Mouse (Mus musculus): ENCODE results near the gene Olfr373. TPM values are rescaled to one million over a fixed set of nuclear protein-coding genes. Genes with fewer than 3 reads are reported as not detected.
"Not testable (repeated sequence)": the region's sequence is repeated elsewhere in the genome, so short reads cannot be mapped to it uniquely, and the experiment has no call there.

Gene Olfr373
- polyA plus RNA-seq, 1 experiment from 2014 or later = not detected

DNA sequence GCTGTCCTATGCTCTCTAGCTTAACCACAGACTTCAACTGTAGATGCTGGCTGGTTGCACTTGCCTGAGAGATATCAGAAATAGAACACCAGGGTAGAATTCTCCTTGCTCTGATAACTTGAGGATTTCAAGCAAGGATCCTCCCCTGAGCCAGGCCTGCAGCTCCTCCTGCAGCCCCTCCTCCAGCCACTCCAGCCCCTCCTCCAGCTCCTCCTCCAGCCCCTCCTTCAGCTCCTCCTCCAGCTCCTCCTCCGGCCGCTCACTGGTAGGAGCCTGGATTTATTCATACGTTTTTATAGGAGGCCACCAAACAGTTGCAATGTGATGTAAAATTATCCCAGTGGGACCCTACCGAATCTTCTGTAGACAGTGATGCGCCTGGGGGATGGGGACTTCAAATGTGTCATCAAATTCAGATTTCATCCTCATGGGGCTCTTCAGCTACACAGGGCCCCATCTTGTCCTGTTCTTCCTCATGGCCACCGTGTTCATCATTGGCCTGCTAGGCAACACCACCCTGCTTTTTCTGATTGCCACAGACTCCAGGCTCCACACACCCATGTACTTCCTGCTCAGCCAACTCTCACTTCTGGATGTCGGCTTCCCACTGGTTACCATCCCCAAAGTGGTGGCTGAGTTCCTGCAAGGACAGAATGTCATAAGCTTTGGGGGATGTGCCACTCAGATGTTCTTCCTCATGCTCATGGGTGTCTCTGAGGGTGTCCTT, 16.6 kb downstream of the Olfr373 start:
- H3K4me2 ChIP-seq (ENCODE audit: low read depth, low read length, severe bottlenecking); H3K9me3 ChIP-seq (ENCODE audit: control insufficient read depth, low read length); DNase-seq (ENCODE audit: low spot score); H3K36me3 ChIP-seq (ENCODE audit: control insufficient read depth, insufficient read depth, low read length); ATAC-seq (replicated peaks; ENCODE audit: low FRiP score); H3K9ac ChIP-seq (ENCODE audit: low read length); H3K4me3 ChIP-seq (ENCODE audit: low read depth, low read length); H3K4me1 ChIP-seq (replicated peaks; ENCODE audit: control insufficient read depth, insufficient read depth, low read length); H3K27ac ChIP-seq (ENCODE audit: low read depth, low read length); H3K27me3 ChIP-seq (ENCODE audit: control insufficient read depth, insufficient read depth, low read length): not testable (repeated sequence)
- 65% methylated on average over 6 of the region's 7 CpGs for WGBS

- DNase-seq (ENCODE audit: low spot score) (no peak), ATAC-seq (replicated peaks; ENCODE audit: low FRiP score) (no peak)
- Histone ChIP-seq H3K4me3 (ENCODE audit: low read depth, low read length) (no peak overlapping the region), H3K9me3 (ENCODE audit: control insufficient read depth, low read length) (peaks cover 3% of the 10 kb centered on the region; the same call in 1 of the 2 replicates), H3K27ac (ENCODE audit: low read depth, low read length) (no peak overlapping the region), H3K9ac (ENCODE audit: low read length) (no peak overlapping the region), H3K4me2 (ENCODE audit: low read depth, low read length, severe bottlenecking) (no peak overlapping the region), H3K27me3 (ENCODE audit: control insufficient read depth, insufficient read depth, low read length) (no peaks in the 10 kb centered on the region), H3K36me3 (ENCODE audit: control insufficient read depth, insufficient read depth, low read length) (no peaks in the 10 kb centered on the region), H3K4me1 (replicated peaks; ENCODE audit: control insufficient read depth, insufficient read depth, low read length) (no peaks in the 10 kb centered on the region)
- WGBS = 18% methylated on average over 4 of the region's 4 CpGs
Measured at GRCm38 (mm10) chr8:72105165-72105564, 22.2 kb downstream of the Olfr373 start.

DNA sequence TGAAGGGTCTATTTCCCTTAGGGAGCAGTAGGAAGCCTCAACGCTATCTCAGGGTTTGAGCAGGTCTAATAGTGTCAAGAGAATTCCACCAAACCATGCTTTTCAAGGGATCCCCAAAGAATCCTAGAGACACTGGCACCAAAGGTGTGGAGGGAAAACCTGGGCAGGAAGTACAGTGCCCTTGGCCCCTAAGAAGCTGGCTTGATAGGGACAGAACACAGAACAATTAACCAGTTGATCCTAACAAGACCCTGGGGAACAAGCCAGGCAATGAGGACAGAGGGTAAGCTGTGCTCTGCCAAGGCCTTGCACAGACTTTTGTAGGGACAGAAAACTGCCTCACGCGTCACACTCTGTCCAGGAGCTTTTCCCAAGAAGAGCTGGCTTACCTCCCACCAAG, 23.8 kb downstream of the Olfr373 start, which contains the start of gene Olfr374:
Gene Olfr374 (plus strand): TSS at position 301 of the 400 bp plus-strand sequence.
- no peaks in the 10 kb centered on the region for H3K27me3 ChIP-seq (ENCODE audit: control insufficient read depth, insufficient read depth, low read length)
- DNase-seq (ENCODE audit: low spot score) (no peak), ATAC-seq (replicated peaks; ENCODE audit: low FRiP score) (no peak)
- no peaks in the 10 kb centered on the region for H3K36me3 ChIP-seq (ENCODE audit: control insufficient read depth, insufficient read depth, low read length)
- no peaks in the 10 kb centered on the region for H3K4me1 ChIP-seq (replicated peaks; ENCODE audit: control insufficient read depth, insufficient read depth, low read length)
- no peak within 1 kb of the TSS for H3K9ac ChIP-seq (ENCODE audit: low read length)
- WGBS = 88% methylated on average over 3 of the region's 3 CpGs
- no peak within 1 kb of the TSS for H3K27ac ChIP-seq (ENCODE audit: low read depth, low read length)
- no peak within 1 kb of the TSS for H3K4me3 ChIP-seq (ENCODE audit: low read depth, low read length)
- H3K4me2 ChIP-seq (ENCODE audit: low read depth, low read length, severe bottlenecking) = no peak within 1 kb of the TSS
- peaks cover 3% of the 10 kb centered on the region; the same call in 1 of the 2 replicates for H3K9me3 ChIP-seq (ENCODE audit: control insufficient read depth, low read length)

DNA sequence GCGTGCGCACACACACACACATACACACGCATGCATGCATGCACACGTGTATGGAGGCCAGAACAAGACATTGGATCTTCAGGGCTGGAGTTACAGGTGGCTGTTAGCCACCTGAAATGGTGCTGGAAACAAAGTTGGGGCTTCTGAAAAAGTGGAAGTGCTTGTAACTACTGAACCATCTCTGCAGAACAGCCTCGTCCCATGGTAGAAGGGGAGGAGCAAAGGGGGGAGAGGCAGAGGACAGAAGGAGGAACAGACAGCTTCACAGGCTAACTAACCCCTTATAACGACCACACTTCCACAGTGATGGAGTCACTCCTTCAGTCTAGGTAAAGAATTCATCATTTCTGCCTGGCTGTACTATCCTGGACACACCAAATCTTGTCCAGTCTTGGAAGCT, 27.9 kb downstream of the Olfr373 start:
- ATAC-seq (replicated peaks; ENCODE audit: low FRiP score) = no peak
- DNase-seq (ENCODE audit: low spot score) = no peak
- H3K9ac ChIP-seq (ENCODE audit: low read length) = no peak overlapping the region
- no peak overlapping the region for H3K4me2 ChIP-seq (ENCODE audit: low read depth, low read length, severe bottlenecking)
- WGBS = 77% methylated on average over 6 of the region's 6 CpGs
- no peak overlapping the region for H3K4me3 ChIP-seq (ENCODE audit: low read depth, low read length)
- no peaks in the 10 kb centered on the region for H3K27me3 ChIP-seq (ENCODE audit: control insufficient read depth, insufficient read depth, low read length)
- no peaks in the 10 kb centered on the region for H3K36me3 ChIP-seq (ENCODE audit: control insufficient read depth, insufficient read depth, low read length)
- no peaks in the 10 kb centered on the region for H3K4me1 ChIP-seq (replicated peaks; ENCODE audit: control insufficient read depth, insufficient read depth, low read length)
- H3K9me3 ChIP-seq (ENCODE audit: control insufficient read depth, low read length) = no peaks in the 10 kb centered on the region
- no peak overlapping the region for H3K27ac ChIP-seq (ENCODE audit: low read depth, low read length)

GRCm38 (mm10) chr8:72112486-72112885, 29.5 kb downstream of the Olfr373 start:
- 75% methylated on average over 3 of the region's 3 CpGs for WGBS
- no peak for DNase-seq (ENCODE audit: low spot score)
- no peak overlapping the region for H3K4me3 ChIP-seq (ENCODE audit: low read depth, low read length)
- H3K9me3 ChIP-seq (ENCODE audit: control insufficient read depth, low read length) = no peaks in the 10 kb centered on the region
- H3K36me3 ChIP-seq (ENCODE audit: control insufficient read depth, insufficient read depth, low read length) = no peaks in the 10 kb centered on the region
- H3K27me3 ChIP-seq (ENCODE audit: control insufficient read depth, insufficient read depth, low read length) = no peaks in the 10 kb centered on the region
- no peak for ATAC-seq (replicated peaks; ENCODE audit: low FRiP score)
- no peak overlapping the region for H3K9ac ChIP-seq (ENCODE audit: low read length)
- H3K27ac ChIP-seq (ENCODE audit: low read depth, low read length) = no peak overlapping the region
- H3K4me2 ChIP-seq (ENCODE audit: low read depth, low read length, severe bottlenecking) = no peak overlapping the region
- no peaks in the 10 kb centered on the region for H3K4me1 ChIP-seq (replicated peaks; ENCODE audit: control insufficient read depth, insufficient read depth, low read length)

GRCm38 (mm10) chr8:72115202-72115601, 32.2 kb downstream of the Olfr373 start:
- no peak overlapping the region for H3K4me3 ChIP-seq (ENCODE audit: low read depth, low read length)
- no peak for DNase-seq (ENCODE audit: low spot score)
- H3K27ac ChIP-seq (ENCODE audit: low read depth, low read length) = no peak overlapping the region
- WGBS = 91% methylated on average over 2 of the region's 2 CpGs
- no peaks in the 10 kb centered on the region for H3K36me3 ChIP-seq (ENCODE audit: control insufficient read depth, insufficient read depth, low read length)
- H3K4me1 ChIP-seq (replicated peaks; ENCODE audit: control insufficient read depth, insufficient read depth, low read length) = no peaks in the 10 kb centered on the region
- no peak overlapping the region for H3K9ac ChIP-seq (ENCODE audit: low read length)
- no peaks in the 10 kb centered on the region for H3K9me3 ChIP-seq (ENCODE audit: control insufficient read depth, low read length)
- H3K27me3 ChIP-seq (ENCODE audit: control insufficient read depth, insufficient read depth, low read length) = no peaks in the 10 kb centered on the region
- no peak overlapping the region for H3K4me2 ChIP-seq (ENCODE audit: low read depth, low read length, severe bottlenecking)
- no peak for ATAC-seq (replicated peaks; ENCODE audit: low FRiP score)

GRCm38 (mm10) chr8:72118616-72119015, 35.6 kb downstream of the Olfr373 start:
- H3K4me2 ChIP-seq (ENCODE audit: low read depth, low read length, severe bottlenecking) = no peak overlapping the region
- no peak for ATAC-seq (replicated peaks; ENCODE audit: low FRiP score)
- no peak overlapping the region for H3K4me3 ChIP-seq (ENCODE audit: low read depth, low read length)
- no peaks in the 10 kb centered on the region for H3K36me3 ChIP-seq (ENCODE audit: control insufficient read depth, insufficient read depth, low read length)
- H3K27me3 ChIP-seq (ENCODE audit: control insufficient read depth, insufficient read depth, low read length) = no peaks in the 10 kb centered on the region
- DNase-seq (ENCODE audit: low spot score) = no peak
- WGBS = 57% methylated on average over 4 of the region's 4 CpGs
- H3K27ac ChIP-seq (ENCODE audit: low read depth, low read length) = no peak overlapping the region
- H3K9me3 ChIP-seq (ENCODE audit: control insufficient read depth, low read length) = no peaks in the 10 kb centered on the region
- no peak overlapping the region for H3K9ac ChIP-seq (ENCODE audit: low read length)
- no peaks in the 10 kb centered on the region for H3K4me1 ChIP-seq (replicated peaks; ENCODE audit: control insufficient read depth, insufficient read depth, low read length)

- not testable (repeated sequence) for H3K27ac ChIP-seq (ENCODE audit: low read depth, low read length); H3K27me3 ChIP-seq (ENCODE audit: control insufficient read depth, insufficient read depth, low read length); H3K4me1 ChIP-seq (replicated peaks; ENCODE audit: control insufficient read depth, insufficient read depth, low read length); H3K4me3 ChIP-seq (ENCODE audit: low read depth, low read length); H3K9me3 ChIP-seq (ENCODE audit: control insufficient read depth, low read length); H3K9ac ChIP-seq (ENCODE audit: low read length); H3K4me2 ChIP-seq (ENCODE audit: low read depth, low read length, severe bottlenecking); ATAC-seq (replicated peaks; ENCODE audit: low FRiP score); DNase-seq (ENCODE audit: low spot score); H3K36me3 ChIP-seq (ENCODE audit: control insufficient read depth, insufficient read depth, low read length)
- 56% methylated on average over 3 of the region's 3 CpGs for WGBS
Measured at GRCm38 (mm10) chr8:72121486-72121885, 38.5 kb downstream of the Olfr373 start.

DNA sequence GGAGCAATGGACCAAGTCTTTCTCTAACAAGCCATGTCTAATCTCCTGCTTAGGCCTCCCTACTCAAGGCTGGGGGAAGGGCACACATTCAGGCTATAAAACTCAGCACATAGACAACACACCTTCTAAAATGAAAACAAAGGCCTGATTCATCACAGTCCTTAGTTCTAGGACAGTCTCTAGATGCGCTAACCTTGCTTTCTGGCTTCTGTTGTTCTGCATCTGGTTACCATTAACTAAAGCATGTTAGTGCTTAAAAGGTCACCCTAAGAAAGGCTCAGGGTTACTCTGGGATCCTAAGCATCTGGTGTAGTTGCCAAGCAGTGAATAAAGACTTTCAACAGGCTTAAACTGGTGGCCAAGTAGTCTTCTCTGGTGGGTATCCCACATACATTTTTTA, 39.0 kb downstream of the Olfr373 start:
- H3K36me3 ChIP-seq (ENCODE audit: control insufficient read depth, insufficient read depth, low read length) = no peaks in the 10 kb centered on the region
- no peak overlapping the region for H3K27ac ChIP-seq (ENCODE audit: low read depth, low read length)
- no peaks in the 10 kb centered on the region for H3K9me3 ChIP-seq (ENCODE audit: control insufficient read depth, low read length)
- no peak for ATAC-seq (replicated peaks; ENCODE audit: low FRiP score)
- WGBS = 69% methylated on average over 1 of the region's 1 CpGs
- no peaks in the 10 kb centered on the region for H3K27me3 ChIP-seq (ENCODE audit: control insufficient read depth, insufficient read depth, low read length)
- no peak overlapping the region for H3K4me2 ChIP-seq (ENCODE audit: low read depth, low read length, severe bottlenecking)
- no peaks in the 10 kb centered on the region for H3K4me1 ChIP-seq (replicated peaks; ENCODE audit: control insufficient read depth, insufficient read depth, low read length)
- H3K9ac ChIP-seq (ENCODE audit: low read length) = no peak overlapping the region
- DNase-seq (ENCODE audit: low spot score) = no peak
- no peak overlapping the region for H3K4me3 ChIP-seq (ENCODE audit: low read depth, low read length)

Measured in forebrain, embryonic 11.5 days (tissue).